Mouse (Mus musculus) MEL (cell line): Measurements from ENCODE around the gene Mta3.

Source experiments
- CTCF ChIP-seq, 3 experiments: IDR thresholded peaks in 2 of 3; conservative IDR thresholded peaks in 1 of 3; 2 replicates each; pipeline ENCODE4 v1.5.1; 2011 to 2012; ENCODE audit warnings: low read length in 3 of 3, low read depth in 2 of 3, mild to moderate bottlenecking in 2 of 3, improper control_type of control experiment in 1 of 3, inconsistent platforms in 1 of 3, mixed read lengths in 1 of 3, moderate library complexity in 1 of 3; ENCODE audit not compliant: control insufficient read depth in 1 of 3, insufficient read depth in 1 of 3, poor library complexity in 1 of 3, severe bottlenecking in 1 of 3
- E2F4 ChIP-seq: IDR thresholded peaks from 2 replicates; pipeline ENCODE4 v1.6.1; 2011; ENCODE audit warnings: low read depth, low read length, improper control_type of control experiment, borderline replicate concordance
- ELF1 ChIP-seq: IDR thresholded peaks from 2 replicates; pipeline ENCODE4 v1.6.1; 2014; ENCODE audit warnings: low read depth, mild to moderate bottlenecking, inconsistent platforms, low read length, improper control_type of control experiment, moderate library complexity
- GATA1 ChIP-seq: IDR thresholded peaks from 2 replicates; pipeline ENCODE4 v1.6.1; 2011; ENCODE audit warnings: low read depth, low read length, improper control_type of control experiment
- MAX ChIP-seq: IDR thresholded peaks from 2 replicates; pipeline ENCODE4 v1.6.1; 2011; ENCODE audit warnings: low read length, improper control_type of control experiment
- POLR2A ChIP-seq, 2 experiments: IDR thresholded peaks; 2 replicates each; pipeline ENCODE4 v1.6.1; 2011 to 2012; ENCODE audit warnings: low read length in 2 of 2, mild to moderate bottlenecking in 2 of 2, control low read depth in 1 of 2, improper control_type of control experiment in 1 of 2, low read depth in 1 of 2, moderate library complexity in 1 of 2; ENCODE audit not compliant: control insufficient read depth in 1 of 2, insufficient read depth in 1 of 2, poor library complexity in 1 of 2

DNA sequence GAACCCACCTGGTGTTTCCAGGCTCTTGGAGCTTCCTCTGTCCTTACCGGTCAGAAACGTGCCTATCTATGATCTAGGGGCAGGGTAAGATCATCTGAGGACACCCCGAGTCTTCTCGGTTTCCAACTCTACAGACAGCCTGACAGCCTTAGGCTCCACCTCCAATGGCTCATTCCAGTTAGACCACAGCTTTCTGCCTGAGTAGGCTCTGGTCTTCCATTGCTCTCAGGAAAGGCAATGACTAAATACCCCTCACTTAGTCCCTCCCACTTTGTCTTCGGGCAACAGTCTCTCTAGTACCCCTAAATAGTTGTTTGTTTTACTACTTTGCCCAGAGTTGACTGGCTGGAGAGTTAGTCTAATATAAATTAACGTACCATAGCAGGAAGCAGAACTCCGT lies 111.0 kb downstream of the Mta3 start:
- TF ChIP-seq MAX (no peak), CTCF (IDR thresholded peaks at IDR 0.05 in 2 of 3, conservative IDR thresholded peaks at IDR 0.05 in 1 of 3; ENCODE audit: control insufficient read depth in 1 of 3, insufficient read depth in 1 of 3, low read depth in 2 of 3, low read length in 3 of 3, poor library complexity in 1 of 3, severe bottlenecking in 1 of 3) (no peak), E2F4 (no peak), POLR2A (IDR thresholded peaks at IDR 0.05; ENCODE audit: control insufficient read depth in 1 of 2, insufficient read depth in 1 of 2, low read depth in 1 of 2, low read length in 2 of 2, poor library complexity in 1 of 2) (no peak), ELF1 (no peak), GATA1 (no peak)
